Mouse (Mus musculus) spleen, adult 2 months (tissue): ENCODE results near the gene Ephb1. TPM values are rescaled to one million over a fixed set of nuclear protein-coding genes. Genes with fewer than 3 reads are reported as not detected.

Source experiments
- DNase-seq, 2 experiments: peaks; one replicate each; pipeline versions ENCODE4 v3.0.0 to v3.0.0-alpha.2; 2012 to 2021; ENCODE audit warnings: low spot score in 2 of 2, low read depth in 1 of 2
- H3K27ac ChIP-seq: fragments of 200-500 bp; 2 replicates; pipeline ENCODE4 v1.5.1; 2012; ENCODE audit warnings: low read length, inconsistent platforms; ENCODE audit not compliant: insufficient read depth
- H3K27me3 ChIP-seq: fragments of 200-500 bp; 2 replicates; pipeline ENCODE4 v1.6.1; 2012; ENCODE audit warnings: mild to moderate bottlenecking, moderate library complexity, low read length, inconsistent platforms; ENCODE audit not compliant: control insufficient read depth, insufficient read depth
- H3K36me3 ChIP-seq: fragments of 200-500 bp; 2 replicates; pipeline ENCODE4 v1.6.1; 2012; ENCODE audit warnings: mild to moderate bottlenecking, low read length, inconsistent platforms; ENCODE audit not compliant: control insufficient read depth, insufficient read depth
- H3K4me1 ChIP-seq: fragments of 200-500 bp; 2 replicates; pipeline ENCODE4 v1.6.1; 2011; ENCODE audit warnings: inconsistent platforms; ENCODE audit not compliant: control insufficient read depth, insufficient read depth, insufficient read length
- H3K4me3 ChIP-seq: fragments of 200-500 bp; 2 replicates; pipeline ENCODE4 v1.5.1; 2011; ENCODE audit warnings: mild to moderate bottlenecking, inconsistent platforms; ENCODE audit not compliant: insufficient read depth, insufficient read length; ENCODE audit errors: extremely low read depth
- CTCF ChIP-seq: fragments of 200-500 bp; IDR thresholded peaks from 2 replicates; pipeline ENCODE4 v1.5.1; 2011; ENCODE audit warnings: mild to moderate bottlenecking, inconsistent platforms; ENCODE audit not compliant: insufficient read depth, insufficient read length, insufficient replicate concordance; ENCODE audit errors: extremely low read depth
- POLR2A ChIP-seq: fragments of 200-500 bp; IDR thresholded peaks from 2 replicates; pipeline ENCODE4 v1.6.1; 2011; ENCODE audit warnings: low read depth, low read length, inconsistent platforms
- WGBS: fragments of 180-500 bp; shearing (Covaris S2); methylation state at CpG from one replicate; pipeline ENCODE4 v1.1.7; 2018; 5-methylcytosine and 5-hydroxymethylcytosine counted together
- polyA plus RNA-seq: library from polyadenylated mRNA; depleted of rRNA; stranded (reverse); fragments of >200 nt; gene quantifications from 2 replicates; pipeline ENCODE4 v1.2.3, GENCODE M21; 2012

Ephb1 gene
- polyA plus RNA-seq, 1 experiment = 0.32 TPM

DNA sequence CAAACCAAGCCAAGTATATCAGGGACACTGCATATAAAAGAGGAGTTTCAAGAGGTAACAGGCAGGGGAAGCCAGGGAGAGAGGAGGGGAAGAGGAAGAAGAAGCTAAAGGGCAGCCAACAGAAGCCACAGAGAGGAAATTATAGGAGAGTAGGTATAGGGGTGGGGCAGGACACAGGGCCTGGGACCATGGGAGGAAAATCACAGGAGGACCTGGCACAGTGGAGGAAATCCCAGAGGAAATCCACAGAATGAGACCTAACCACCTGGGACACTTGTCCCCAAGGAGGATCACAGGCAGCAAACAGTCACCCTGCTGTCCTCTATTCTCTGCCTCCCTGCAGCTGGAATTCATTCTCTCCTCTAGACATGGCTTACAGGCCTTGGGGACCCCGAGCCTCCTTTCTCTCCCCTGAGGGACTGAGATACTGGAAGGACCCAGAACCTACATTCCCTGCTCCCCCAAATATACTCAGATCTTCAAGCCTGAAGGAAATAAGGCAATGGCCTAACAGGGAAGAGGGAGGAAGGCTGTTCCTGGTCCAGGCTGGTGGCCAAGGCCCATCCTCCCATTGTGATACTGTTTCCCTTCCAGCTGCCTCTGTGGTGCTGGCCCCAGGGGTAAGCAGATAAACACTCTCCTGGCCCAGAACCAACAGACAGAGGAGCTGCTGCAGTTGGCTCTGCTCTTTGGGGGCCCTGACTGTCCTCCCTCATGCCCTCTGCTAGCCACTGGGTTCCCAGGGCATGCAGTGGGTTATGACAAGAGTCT, 47.7 kb downstream of the Ephb1 start:
- no peak for TF ChIP-seq POLR2A
- no peak for TF ChIP-seq CTCF
- Histone ChIP-seq H3K4me3 (no peak overlapping the region), H3K4me1 (no peaks in the 10 kb centered on the region), H3K36me3 (no peaks in the 10 kb centered on the region), H3K27me3 (no peaks in the 10 kb centered on the region), H3K27ac (no peak overlapping the region)
- DNase-seq = no peak
- WGBS = 58% methylated on average over 1 of the region's 1 CpGs

DNA sequence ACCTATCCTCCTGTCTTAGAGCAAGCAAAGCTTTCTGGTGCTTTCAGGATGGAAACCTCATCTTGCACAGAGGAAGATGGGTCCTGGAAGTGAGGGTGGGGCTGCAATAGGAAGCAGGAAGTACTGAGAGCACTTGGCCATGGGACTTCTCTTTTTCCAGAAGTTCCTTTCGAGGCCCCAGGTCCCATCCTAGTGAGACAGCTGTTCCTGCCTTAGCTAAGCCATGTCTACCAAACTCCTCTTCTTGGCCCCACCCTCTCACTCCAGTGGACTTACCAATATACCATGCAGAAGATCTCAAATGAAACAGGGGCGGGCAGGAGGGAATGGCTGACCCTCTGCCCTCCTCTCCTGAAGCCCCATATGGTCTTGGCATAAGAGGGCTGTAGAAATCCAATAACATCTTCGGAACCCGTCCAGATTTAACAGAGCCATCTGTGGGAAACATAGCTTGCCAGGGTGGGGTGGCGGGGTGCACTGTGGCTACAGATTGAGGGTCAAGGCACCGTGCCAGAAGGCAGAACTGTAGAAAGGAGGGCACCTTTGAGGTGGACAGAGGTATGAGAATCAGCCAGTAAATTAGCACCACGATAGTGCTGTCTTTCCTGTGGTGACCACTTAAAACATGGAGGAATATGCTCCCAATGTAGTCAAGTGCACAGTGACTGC, 48.9 kb downstream of the Ephb1 start:
- no peak overlapping the region for H3K27ac ChIP-seq
- no peaks in the 10 kb centered on the region for H3K4me1 ChIP-seq
- no peaks in the 10 kb centered on the region for H3K36me3 ChIP-seq
- H3K4me3 ChIP-seq = no peak overlapping the region
- WGBS = 74% methylated on average over 7 of the region's 7 CpGs
- DNase-seq = no peak
- TF ChIP-seq POLR2A (no peak), CTCF (no peak)
- H3K27me3 ChIP-seq = no peaks in the 10 kb centered on the region

- H3K27me3 ChIP-seq = no peaks in the 10 kb centered on the region
- no peak overlapping the region for H3K27ac ChIP-seq
- H3K4me1 ChIP-seq = no peaks in the 10 kb centered on the region
- H3K4me3 ChIP-seq = no peak overlapping the region
- no peak for DNase-seq
- H3K36me3 ChIP-seq = no peaks in the 10 kb centered on the region
- no peak for TF ChIP-seq POLR2A
- TF ChIP-seq CTCF = no peak
- 42% methylated on average over 3 of the region's 3 CpGs for WGBS
These were observed 49.7 kb downstream of the Ephb1 start for GRCm38 (mm10) chr9:102304796-102305195.

DNA sequence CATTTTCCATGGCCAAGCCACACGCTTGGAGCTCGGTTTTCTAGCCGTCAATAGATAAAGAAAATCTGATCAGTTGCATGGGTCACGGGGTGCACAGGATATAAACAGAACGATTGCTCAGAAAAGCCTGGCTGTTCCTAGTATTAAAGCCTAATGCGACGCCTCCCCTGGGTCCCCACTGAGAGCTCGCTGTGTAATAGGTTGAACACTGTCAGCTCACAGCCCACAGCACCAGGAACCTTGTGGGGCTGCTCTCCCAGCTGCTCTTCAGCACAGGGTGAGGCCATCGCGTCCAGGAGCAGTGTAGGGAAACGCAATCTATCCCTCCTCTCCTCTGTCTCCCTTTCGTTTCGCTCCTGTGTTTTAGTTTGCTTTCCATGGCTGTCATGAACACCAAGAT, 50.6 kb downstream of the Ephb1 start:
- WGBS = 85% methylated on average over 13 of the region's 13 CpGs

DNA sequence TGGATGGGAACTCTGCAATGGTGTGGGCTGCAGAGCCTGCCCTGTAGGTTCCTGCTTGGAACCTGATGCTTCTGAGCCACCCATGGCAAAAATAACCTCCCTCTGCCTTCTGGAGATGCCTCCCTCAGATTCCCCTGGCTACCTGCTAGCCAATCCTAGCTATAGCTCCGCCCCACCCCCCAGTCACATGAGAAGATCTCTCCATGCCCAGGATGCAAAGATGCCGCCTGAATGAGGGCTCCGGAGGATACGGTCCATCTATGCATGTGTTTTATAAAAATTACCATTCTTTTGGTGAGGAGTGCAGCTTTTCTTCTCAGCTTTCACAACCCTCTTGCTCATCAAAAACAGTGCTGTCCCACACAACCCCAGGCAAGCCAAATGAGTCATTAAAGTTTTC, 53.5 kb downstream of the Ephb1 start:
- no peak for TF ChIP-seq POLR2A
- TF ChIP-seq CTCF = no peak
- no peak for DNase-seq
- Histone ChIP-seq H3K27ac (no peak overlapping the region), H3K4me3 (no peak overlapping the region), H3K36me3 (no peaks in the 10 kb centered on the region), H3K4me1 (no peaks in the 10 kb centered on the region), H3K27me3 (no peaks in the 10 kb centered on the region)
- WGBS = 87% methylated on average over 4 of the region's 4 CpGs

More for the DNA sequence above, 50.6 kb downstream of the Ephb1 start:
- no peaks in the 10 kb centered on the region for H3K36me3 ChIP-seq
- no peak overlapping the region for H3K27ac ChIP-seq
- H3K27me3 ChIP-seq = no peaks in the 10 kb centered on the region
- TF ChIP-seq POLR2A = no peak
- no peak for TF ChIP-seq CTCF
- no peak overlapping the region for H3K4me3 ChIP-seq
- DNase-seq = no peak
- H3K4me1 ChIP-seq = no peaks in the 10 kb centered on the region

DNA sequence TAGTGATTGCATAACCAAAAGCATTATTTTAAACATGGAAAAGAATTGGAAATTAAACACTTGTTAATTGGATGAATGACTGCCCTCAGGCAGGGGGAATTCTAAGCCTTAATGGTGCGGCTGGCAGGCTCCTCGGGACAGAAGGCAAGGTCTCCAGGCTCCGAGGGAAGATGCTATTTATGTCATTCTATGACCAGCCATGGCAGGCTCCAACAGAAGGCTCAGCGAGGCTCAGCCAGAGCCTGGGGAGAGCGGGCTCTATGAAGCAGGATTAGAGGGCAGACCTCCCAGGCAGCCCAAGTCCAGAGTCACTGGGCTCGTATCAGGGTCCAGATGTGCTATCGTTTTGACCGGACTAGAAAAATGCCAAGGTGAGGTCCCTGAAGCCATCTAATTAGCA, 55.8 kb downstream of the Ephb1 start:
- Histone ChIP-seq H3K27me3 (no peaks in the 10 kb centered on the region), H3K27ac (no peak overlapping the region), H3K36me3 (no peaks in the 10 kb centered on the region), H3K4me1 (no peaks in the 10 kb centered on the region), H3K4me3 (no peak overlapping the region)
- no peak for DNase-seq
- 83% methylated on average over 8 of the region's 8 CpGs for WGBS
- TF ChIP-seq POLR2A = no peak
- TF ChIP-seq CTCF = no peak

GRCm38 (mm10) chr9:102297986-102298385, 56.5 kb downstream of the Ephb1 start:
- H3K4me1 ChIP-seq = no peaks in the 10 kb centered on the region
- H3K36me3 ChIP-seq = no peaks in the 10 kb centered on the region
- 80% methylated on average over 5 of the region's 5 CpGs for WGBS
- DNase-seq = no peak
- no peak overlapping the region for H3K4me3 ChIP-seq
- TF ChIP-seq CTCF (no peak), POLR2A (no peak)
- no peaks in the 10 kb centered on the region for H3K27me3 ChIP-seq
- no peak overlapping the region for H3K27ac ChIP-seq
